Mouse (Mus musculus): Measurements from ENCODE around the gene Slc27a2.

The Slc27a2 gene

GRCm38 (mm10) chr2:126555533-126555932, 3.3 kb downstream of the Slc27a2 start:
- DNase-seq (ENCODE audit: low read depth): no peak

- DNase-seq (ENCODE audit: low read depth): no peak
These were observed 7.9 kb downstream of the Slc27a2 start for GRCm38 (mm10) chr2:126560094-126560493.

GRCm38 (mm10) chr2:126563411-126564105, 11.4 kb downstream of the Slc27a2 start:
- DNase-seq (ENCODE audit: low read depth): peak; percentile 36

- DNase-seq (ENCODE audit: low read depth): no peak
These were observed 20.0 kb downstream of the Slc27a2 start for GRCm38 (mm10) chr2:126572163-126572562.

- no peak for DNase-seq (ENCODE audit: low read depth)
These were observed 20.5 kb downstream of the Slc27a2 start for GRCm38 (mm10) chr2:126572747-126573146.

GRCm38 (mm10) chr2:126575391-126576176, 23.4 kb downstream of the Slc27a2 start:
- DNase-seq (ENCODE audit: low read depth): peak; percentile 11

- DNase-seq (ENCODE audit: low read depth): no peak
These were observed 25.2 kb downstream of the Slc27a2 start for GRCm38 (mm10) chr2:126577362-126577761.

GRCm38 (mm10) chr2:126579282-126579681, 27.1 kb downstream of the Slc27a2 start:
- DNase-seq (ENCODE audit: low read depth): no peak

GRCm38 (mm10) chr2:126583960-126584359, 31.8 kb downstream of the Slc27a2 start:
- DNase-seq (ENCODE audit: low read depth): no peak

- no peak for DNase-seq (ENCODE audit: low read depth)
These were observed 32.6 kb downstream of the Slc27a2 start for GRCm38 (mm10) chr2:126584621-126585369.

- DNase-seq (ENCODE audit: low read depth): no peak
These were observed 35.3 kb downstream of the Slc27a2 start for GRCm38 (mm10) chr2:126587468-126587867.

- DNase-seq (ENCODE audit: low read depth): no peak
These were observed 39.1 kb downstream of the Slc27a2 start for GRCm38 (mm10) chr2:126591304-126591703.

GRCm38 (mm10) chr2:126593831-126594610, 41.8 kb downstream of the Slc27a2 start:
- peak; percentile 76 for DNase-seq (ENCODE audit: low read depth)

- no peak for DNase-seq (ENCODE audit: low read depth)
These were observed 44.3 kb downstream of the Slc27a2 start for GRCm38 (mm10) chr2:126596347-126597072.

- DNase-seq (ENCODE audit: low read depth): no peak
These were observed 45.4 kb downstream of the Slc27a2 start for GRCm38 (mm10) chr2:126597279-126598241.

- DNase-seq (ENCODE audit: low read depth): no peak
These were observed 46.2 kb downstream of the Slc27a2 start for GRCm38 (mm10) chr2:126598359-126598758.

- DNase-seq (ENCODE audit: low read depth): peak; percentile 60
These were observed 46.8 kb downstream of the Slc27a2 start for GRCm38 (mm10) chr2:126599005-126599404.

- peak; percentile 13 for DNase-seq (ENCODE audit: low read depth)
These were observed 48.3 kb downstream of the Slc27a2 start for GRCm38 (mm10) chr2:126600533-126600932.

GRCm38 (mm10) chr2:126601918-126602600, 49.9 kb downstream of the Slc27a2 start:
- no peak for DNase-seq (ENCODE audit: low read depth)

Measured in NIH3T3 (cell line).